Mouse (Mus musculus): ENCODE measurements around the gene Ccdc3.

DNA sequence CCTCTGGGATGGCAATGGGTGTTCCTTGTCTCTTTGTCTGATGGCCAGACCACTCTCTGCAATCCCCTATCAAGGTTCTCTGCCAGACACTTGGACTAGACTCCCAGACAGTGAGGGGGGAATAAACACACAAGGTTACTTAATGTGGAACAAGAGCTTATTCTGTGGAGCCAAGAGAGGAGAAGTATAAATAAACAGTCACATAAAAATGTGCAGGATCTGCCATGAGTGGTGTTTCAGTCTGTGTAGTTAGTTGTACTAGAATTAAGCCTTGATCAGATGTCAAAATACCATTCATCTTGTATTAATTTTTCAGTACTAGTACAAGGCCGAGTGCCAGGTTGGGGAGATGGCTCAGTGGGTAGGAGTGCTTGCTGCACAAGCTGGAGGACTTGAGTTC, 34.7 kb upstream of the Ccdc3 start:
- TF ChIP-seq CTCF (conservative IDR thresholded peaks at IDR 0.05; ENCODE audit: low read length) (no peak), POU5F1 (IDR thresholded peaks at IDR 0.05; ENCODE audit: borderline replicate concordance, low read length) (no peak), NANOG (IDR thresholded peaks at IDR 0.05; ENCODE audit: borderline replicate concordance, low read length) (no peak)
